Mouse (Mus musculus): Measurements from ENCODE around the gene Tm6sf1. TPM values are rescaled to one million over a fixed set of nuclear protein-coding genes. Genes with fewer than 3 reads are reported as not detected.

The Tm6sf1 gene
- total RNA-seq, 1 experiment = 2.2 TPM

DNA sequence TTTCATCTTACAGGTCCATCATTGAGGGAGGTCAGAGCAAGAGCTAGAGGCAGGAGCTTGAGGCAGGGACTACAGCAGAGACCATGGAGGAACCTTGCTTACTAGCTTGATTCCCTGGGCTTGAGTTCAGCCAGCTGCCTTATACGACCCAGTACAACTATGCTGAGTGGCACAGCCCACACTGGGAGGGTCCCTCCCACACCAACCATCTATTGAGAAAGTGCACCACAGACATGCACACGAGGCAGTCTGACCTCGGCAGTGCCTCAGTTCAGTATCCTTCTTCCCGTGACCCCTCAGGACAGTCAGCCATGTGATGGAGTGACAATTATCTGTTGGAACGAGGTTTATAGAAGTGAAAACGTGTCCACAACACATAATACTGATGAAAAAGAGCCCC is 19.1 kb upstream of the Tm6sf1 start:
- TF ChIP-seq MAFK (IDR thresholded peaks at IDR 0.05; ENCODE audit: insufficient read depth, low read depth, low read length) = no peak
- no peak for TF ChIP-seq CHD2 (IDR thresholded peaks at IDR 0.05; ENCODE audit: low read depth, low read length)
- no peak for TF ChIP-seq HCFC1 (IDR thresholded peaks at IDR 0.05; ENCODE audit: borderline replicate concordance, insufficient read depth, low read length)
- no peak for TF ChIP-seq ZC3H11A (IDR thresholded peaks at IDR 0.05; ENCODE audit: borderline replicate concordance, low read depth, low read length)
- TF ChIP-seq ZNF384 (IDR thresholded peaks at IDR 0.05; ENCODE audit: low read depth, low read length) = no peak
- Histone ChIP-seq H3K4me3 (ENCODE audit: insufficient read depth in 1 of 2, low read depth in 1 of 2, low read length in 2 of 2, poor library complexity in 1 of 2, severe bottlenecking in 1 of 2) (no peak overlapping the region), H3K4me1 (ENCODE audit: control insufficient read depth in 2 of 2, insufficient read depth in 2 of 2, low read length in 2 of 2, poor library complexity in 1 of 2) (no peaks in the 10 kb centered on the region), H3K9ac (ENCODE audit: insufficient read depth, low read depth, low read length, poor library complexity, severe bottlenecking) (no peak overlapping the region), H3K36me3 (ENCODE audit: control insufficient read depth, insufficient read depth, low read length, poor library complexity, severe bottlenecking) (no peaks in the 10 kb centered on the region), H3K27ac (ENCODE audit: insufficient read depth, low read depth, low read length, poor library complexity, severe bottlenecking) (no peak overlapping the region), H3K9me3 (ENCODE audit: control insufficient read depth, insufficient read depth, low read depth, low read length) (no peaks in the 10 kb centered on the region)
- in situ Hi-C loops (cut with MboI; ENCODE audit: low sequenced_read_pairs in 2 of 2, unreplicated experiment in 2 of 2) = no loop called here
- no peak for DNase-seq (ENCODE audit: low read depth, low spot score)

- no peaks in the 10 kb centered on the region for H3K4me1 ChIP-seq (ENCODE audit: control insufficient read depth in 2 of 2, insufficient read depth in 2 of 2, low read length in 2 of 2, poor library complexity in 1 of 2)
- DNase-seq (ENCODE audit: low read depth, low spot score) = no peak
- H3K27ac ChIP-seq (ENCODE audit: insufficient read depth, low read depth, low read length, poor library complexity, severe bottlenecking) = no peak overlapping the region
- in situ Hi-C loops (cut with MboI; ENCODE audit: low sequenced_read_pairs in 2 of 2, unreplicated experiment in 2 of 2) = no loop called here
- H3K9me3 ChIP-seq (ENCODE audit: control insufficient read depth, insufficient read depth, low read depth, low read length) = no peaks in the 10 kb centered on the region
- H3K9ac ChIP-seq (ENCODE audit: insufficient read depth, low read depth, low read length, poor library complexity, severe bottlenecking) = no peak overlapping the region
- no peaks in the 10 kb centered on the region for H3K36me3 ChIP-seq (ENCODE audit: control insufficient read depth, insufficient read depth, low read length, poor library complexity, severe bottlenecking)
- TF ChIP-seq CHD2 (IDR thresholded peaks at IDR 0.05; ENCODE audit: low read depth, low read length) = no peak
- no peak for TF ChIP-seq ZC3H11A (IDR thresholded peaks at IDR 0.05; ENCODE audit: borderline replicate concordance, low read depth, low read length)
- TF ChIP-seq HCFC1 (IDR thresholded peaks at IDR 0.05; ENCODE audit: borderline replicate concordance, insufficient read depth, low read length) = no peak
- TF ChIP-seq ZNF384 (IDR thresholded peaks at IDR 0.05; ENCODE audit: low read depth, low read length) = no peak
- TF ChIP-seq MAFK (IDR thresholded peaks at IDR 0.05; ENCODE audit: insufficient read depth, low read depth, low read length) = no peak
- H3K4me3 ChIP-seq (ENCODE audit: insufficient read depth in 1 of 2, low read depth in 1 of 2, low read length in 2 of 2, poor library complexity in 1 of 2, severe bottlenecking in 1 of 2) = no peak overlapping the region
Measured at GRCm38 (mm10) chr7:81840661-81841181, 18.1 kb upstream of the Tm6sf1 start.

DNA sequence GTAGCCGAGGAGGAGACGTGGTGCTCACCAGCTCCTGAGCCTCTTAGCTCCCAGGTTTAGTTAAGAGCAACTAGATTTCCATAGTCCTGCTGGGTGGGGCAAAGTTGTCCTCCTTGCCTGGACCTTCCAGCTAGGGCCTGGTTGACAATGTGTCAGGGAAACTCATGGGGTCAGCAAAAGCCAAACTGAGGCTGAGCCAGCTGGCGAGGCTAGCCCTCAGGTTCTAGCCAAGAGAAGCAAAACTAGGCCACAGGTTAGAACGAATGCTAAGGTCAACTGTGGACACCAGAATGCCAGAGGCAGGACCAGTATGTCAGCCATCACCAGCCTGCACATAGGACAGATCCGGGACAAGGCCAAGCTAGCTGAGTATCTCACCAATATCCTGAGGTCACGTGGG is 17.4 kb upstream of the Tm6sf1 start:
- H3K4me3 ChIP-seq (ENCODE audit: insufficient read depth in 1 of 2, low read depth in 1 of 2, low read length in 2 of 2, poor library complexity in 1 of 2, severe bottlenecking in 1 of 2) = no peak overlapping the region
- H3K9ac ChIP-seq (ENCODE audit: insufficient read depth, low read depth, low read length, poor library complexity, severe bottlenecking) = no peak overlapping the region
- no peaks in the 10 kb centered on the region for H3K36me3 ChIP-seq (ENCODE audit: control insufficient read depth, insufficient read depth, low read length, poor library complexity, severe bottlenecking)
- H3K27ac ChIP-seq (ENCODE audit: insufficient read depth, low read depth, low read length, poor library complexity, severe bottlenecking) = no peak overlapping the region
- in situ Hi-C loops (cut with MboI; ENCODE audit: low sequenced_read_pairs in 2 of 2, unreplicated experiment in 2 of 2) = no loop called here
- H3K9me3 ChIP-seq (ENCODE audit: control insufficient read depth, insufficient read depth, low read depth, low read length) = no peaks in the 10 kb centered on the region
- H3K4me1 ChIP-seq (ENCODE audit: control insufficient read depth in 2 of 2, insufficient read depth in 2 of 2, low read length in 2 of 2, poor library complexity in 1 of 2) = no peaks in the 10 kb centered on the region
- DNase-seq (ENCODE audit: low read depth, low spot score) = no peak
- TF ChIP-seq CHD2 (IDR thresholded peaks at IDR 0.05; ENCODE audit: low read depth, low read length) (no peak), HCFC1 (IDR thresholded peaks at IDR 0.05; ENCODE audit: borderline replicate concordance, insufficient read depth, low read length) (no peak), MAFK (IDR thresholded peaks at IDR 0.05; ENCODE audit: insufficient read depth, low read depth, low read length) (no peak), ZNF384 (IDR thresholded peaks at IDR 0.05; ENCODE audit: low read depth, low read length) (no peak), ZC3H11A (IDR thresholded peaks at IDR 0.05; ENCODE audit: borderline replicate concordance, low read depth, low read length) (no peak)

GRCm38 (mm10) chr7:81842141-81842540 is 16.7 kb upstream of the Tm6sf1 start:
- H3K4me1 ChIP-seq (ENCODE audit: control insufficient read depth in 2 of 2, insufficient read depth in 2 of 2, low read length in 2 of 2, poor library complexity in 1 of 2) = no peaks in the 10 kb centered on the region
- no peak overlapping the region for H3K9ac ChIP-seq (ENCODE audit: insufficient read depth, low read depth, low read length, poor library complexity, severe bottlenecking)
- no peak for TF ChIP-seq HCFC1 (IDR thresholded peaks at IDR 0.05; ENCODE audit: borderline replicate concordance, insufficient read depth, low read length)
- no peak for TF ChIP-seq ZC3H11A (IDR thresholded peaks at IDR 0.05; ENCODE audit: borderline replicate concordance, low read depth, low read length)
- TF ChIP-seq MAFK (IDR thresholded peaks at IDR 0.05; ENCODE audit: insufficient read depth, low read depth, low read length) = no peak
- TF ChIP-seq CHD2 (IDR thresholded peaks at IDR 0.05; ENCODE audit: low read depth, low read length) = no peak
- no peak for TF ChIP-seq ZNF384 (IDR thresholded peaks at IDR 0.05; ENCODE audit: low read depth, low read length)
- H3K36me3 ChIP-seq (ENCODE audit: control insufficient read depth, insufficient read depth, low read length, poor library complexity, severe bottlenecking) = no peaks in the 10 kb centered on the region
- no peaks in the 10 kb centered on the region for H3K9me3 ChIP-seq (ENCODE audit: control insufficient read depth, insufficient read depth, low read depth, low read length)
- in situ Hi-C loops (cut with MboI; ENCODE audit: low sequenced_read_pairs in 2 of 2, unreplicated experiment in 2 of 2) = no loop called here
- DNase-seq (ENCODE audit: low read depth, low spot score) = no peak
- no peak overlapping the region for H3K27ac ChIP-seq (ENCODE audit: insufficient read depth, low read depth, low read length, poor library complexity, severe bottlenecking)
- no peak overlapping the region for H3K4me3 ChIP-seq (ENCODE audit: insufficient read depth in 1 of 2, low read depth in 1 of 2, low read length in 2 of 2, poor library complexity in 1 of 2, severe bottlenecking in 1 of 2)

- Histone ChIP-seq H3K27ac (ENCODE audit: insufficient read depth, low read depth, low read length, poor library complexity, severe bottlenecking) (no peak overlapping the region), H3K9ac (ENCODE audit: insufficient read depth, low read depth, low read length, poor library complexity, severe bottlenecking) (no peak overlapping the region), H3K4me1 (ENCODE audit: control insufficient read depth in 2 of 2, insufficient read depth in 2 of 2, low read length in 2 of 2, poor library complexity in 1 of 2) (no peaks in the 10 kb centered on the region), H3K36me3 (ENCODE audit: control insufficient read depth, insufficient read depth, low read length, poor library complexity, severe bottlenecking) (no peaks in the 10 kb centered on the region), H3K9me3 (ENCODE audit: control insufficient read depth, insufficient read depth, low read depth, low read length) (no peaks in the 10 kb centered on the region), H3K4me3 (ENCODE audit: insufficient read depth in 1 of 2, low read depth in 1 of 2, low read length in 2 of 2, poor library complexity in 1 of 2, severe bottlenecking in 1 of 2) (no peak overlapping the region)
- no peak for TF ChIP-seq ZNF384 (IDR thresholded peaks at IDR 0.05; ENCODE audit: low read depth, low read length)
- TF ChIP-seq CHD2 (IDR thresholded peaks at IDR 0.05; ENCODE audit: low read depth, low read length) = no peak
- TF ChIP-seq HCFC1 (IDR thresholded peaks at IDR 0.05; ENCODE audit: borderline replicate concordance, insufficient read depth, low read length) = no peak
- TF ChIP-seq MAFK (IDR thresholded peaks at IDR 0.05; ENCODE audit: insufficient read depth, low read depth, low read length) = no peak
- no peak for TF ChIP-seq ZC3H11A (IDR thresholded peaks at IDR 0.05; ENCODE audit: borderline replicate concordance, low read depth, low read length)
- in situ Hi-C loops (cut with MboI; ENCODE audit: low sequenced_read_pairs in 2 of 2, unreplicated experiment in 2 of 2) = no loop called here
- no peak for DNase-seq (ENCODE audit: low read depth, low spot score)
Measured at GRCm38 (mm10) chr7:81842998-81843397, 15.8 kb upstream of the Tm6sf1 start.

Measured in ES-E14 (cell line).